Mouse (Mus musculus) c-Kit-positive CD71-positive TER-119-positive erythroid progenitor cells, embryonic 14.5 days (primary cell): Measurements from ENCODE around the gene Gm498.

ENCODE experiments used
- DNase-seq: peaks from one replicate; pipeline ENCODE4 v3.0.0-alpha.2; 2013; ENCODE audit warnings: low spot score

The Gm498 gene

GRCm38 (mm10) chr7:143892361-143892760, 25.7 kb downstream of the Gm498 start:
- no peak for DNase-seq

GRCm38 (mm10) chr7:143900667-143901066, 34.0 kb downstream of the Gm498 start:
- no peak for DNase-seq

GRCm38 (mm10) chr7:143905176-143905575, 38.5 kb downstream of the Gm498 start:
- no peak for DNase-seq

GRCm38 (mm10) chr7:143905606-143906005, 39.0 kb downstream of the Gm498 start:
- DNase-seq, result no peak

- DNase-seq, result no peak
Measured at GRCm38 (mm10) chr7:143913611-143914010, 47.0 kb downstream of the Gm498 start.

- DNase-seq, result no peak
Measured at GRCm38 (mm10) chr7:143919031-143919679, 52.5 kb downstream of the Gm498 start.

GRCm38 (mm10) chr7:143929899-143930298, 63.3 kb downstream of the Gm498 start:
- DNase-seq, result no peak

- DNase-seq, result no peak
Measured at GRCm38 (mm10) chr7:143938647-143939046, 72.0 kb downstream of the Gm498 start.

- DNase-seq, result no peak
Measured at GRCm38 (mm10) chr7:143939476-143939875, 72.8 kb downstream of the Gm498 start.

- DNase-seq, result no peak
Measured at GRCm38 (mm10) chr7:143942941-143943691, 76.5 kb downstream of the Gm498 start.

GRCm38 (mm10) chr7:143944421-143944980, 77.9 kb downstream of the Gm498 start:
- no peak for DNase-seq
